Mouse (Mus musculus): ENCODE results near the gene Atf7ip.

DNA sequence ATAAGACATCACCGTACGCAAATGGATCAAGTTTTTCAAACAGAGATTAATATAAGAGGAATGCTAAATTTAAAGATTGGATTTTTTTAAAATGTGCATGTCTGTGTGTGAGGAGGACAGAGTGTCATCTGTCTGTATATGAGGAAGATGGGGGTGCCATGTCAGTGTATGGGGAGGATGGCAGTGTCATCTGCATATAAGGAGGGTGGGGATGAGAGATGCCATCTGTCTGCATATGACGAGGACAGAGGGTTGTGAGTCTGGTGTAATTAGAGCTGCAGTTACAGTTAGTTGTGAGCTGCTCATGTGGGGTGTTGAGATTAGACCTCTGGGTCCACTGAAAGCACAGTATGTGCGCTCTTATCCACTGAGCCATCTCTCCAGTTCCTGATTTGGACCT lies 84.8 kb downstream of the Atf7ip start:
- TF ChIP-seq CTCF (IDR thresholded peaks at IDR 0.05; ENCODE audit: insufficient read depth, low read depth, low read length), result no peak
- TF ChIP-seq POLR2A (IDR thresholded peaks at IDR 0.05; ENCODE audit: insufficient read depth, low read depth, low read length), result no peak
